Mouse (Mus musculus) E14TG2a.4 (cell line): ENCODE results near the gene Mios.

Experiments used
- CTCF ChIP-seq: conservative IDR thresholded peaks from 2 replicates; pipeline ENCODE4 v1.5.1; 2014; ENCODE audit warnings: low read length
- NANOG ChIP-seq: IDR thresholded peaks from 2 replicates; pipeline ENCODE4 v1.6.1; 2014; ENCODE audit warnings: borderline replicate concordance, low read length, mixed read lengths
- POU5F1 ChIP-seq: IDR thresholded peaks from 2 replicates; pipeline ENCODE4 v1.6.1; 2014; ENCODE audit warnings: low read length, borderline replicate concordance

GRCm38 (mm10) chr6:8228596-8228995, 19.6 kb downstream of the Mios start:
- no peak for TF ChIP-seq CTCF
- TF ChIP-seq POU5F1, result no peak
- TF ChIP-seq NANOG, result no peak
